Mouse (Mus musculus) splenic B cell, adult 2 months (primary cell): ENCODE measurements around the gene Rangrf.
A peak's percentile ranks its signal among the peaks of the same experiment; 100 is the strongest.
"Not testable (repeated sequence)": the region's sequence is repeated elsewhere in the genome, so short reads cannot be mapped to it uniquely, and the experiment has no call there.

Source experiments
- DNase-seq: peaks from one replicate; pipeline ENCODE4 v3.0.0-alpha.2; 2011; ENCODE audit warnings: low read depth, low spot score
- H3K27me3 ChIP-seq: 2 replicates; pipeline ENCODE4 v1.6.1; 2012; ENCODE audit warnings: mild to moderate bottlenecking, low read length, moderate library complexity, mixed read lengths; ENCODE audit not compliant: control insufficient read depth, poor library complexity, insufficient read depth, severe bottlenecking
- H3K36me3 ChIP-seq: 2 replicates; pipeline ENCODE4 v1.6.1; 2012; ENCODE audit warnings: mild to moderate bottlenecking, low read length, moderate library complexity, mixed read lengths; ENCODE audit not compliant: control insufficient read depth, poor library complexity, insufficient read depth, severe bottlenecking

The Rangrf gene

GRCm38 (mm10) chr11:68975085-68975484 is at the start of gene Rangrf:
Gene Rangrf, minus strand, starts transcription at chr11:68975185.
- Histone ChIP-seq H3K27me3 (no peaks in the 10 kb centered on the region), H3K36me3 (no peaks in the 10 kb centered on the region)
- no peak for DNase-seq

GRCm38 (mm10) chr11:69020691-69021090 is 45.7 kb upstream of the Rangrf start:
- no peak for DNase-seq
- Histone ChIP-seq H3K27me3 (no peaks in the 10 kb centered on the region), H3K36me3 (peaks cover 7% of the 10 kb centered on the region)

- Histone ChIP-seq H3K36me3 (no peaks in the 10 kb centered on the region), H3K27me3 (no peaks in the 10 kb centered on the region)
- no peak for DNase-seq
These were observed 41.8 kb upstream of the Rangrf start for GRCm38 (mm10) chr11:69016755-69017154.

- peak; percentile 94 for DNase-seq
- Histone ChIP-seq H3K36me3 (no peaks in the 10 kb centered on the region), H3K27me3 (no peaks in the 10 kb centered on the region)
These were observed 40.9 kb upstream of the Rangrf start, which contains the start of gene Ctc1 for GRCm38 (mm10) chr11:69015644-69016441. Gene Ctc1, plus strand, starts transcription at chr11:69015911.

- Histone ChIP-seq H3K36me3 (no peaks in the 10 kb centered on the region), H3K27me3 (no peaks in the 10 kb centered on the region)
- peak; percentile 90 for DNase-seq
These were observed 37.2 kb upstream of the Rangrf start for GRCm38 (mm10) chr11:69012071-69012601.

- not testable (repeated sequence) for H3K27me3 ChIP-seq, H3K36me3 ChIP-seq, DNase-seq
These were observed 36.5 kb upstream of the Rangrf start for GRCm38 (mm10) chr11:69011445-69011844.

- Histone ChIP-seq H3K36me3 (no peaks in the 10 kb centered on the region), H3K27me3 (no peaks in the 10 kb centered on the region)
- no peak for DNase-seq
These were observed 35.7 kb upstream of the Rangrf start for GRCm38 (mm10) chr11:69010400-69011323.

GRCm38 (mm10) chr11:69009508-69009907 is 34.5 kb upstream of the Rangrf start:
- DNase-seq, result no peak
- Histone ChIP-seq H3K27me3 (no peaks in the 10 kb centered on the region), H3K36me3 (no peaks in the 10 kb centered on the region)

GRCm38 (mm10) chr11:69008182-69009121 is 33.5 kb upstream of the Rangrf start, which contains the start of gene Pfas:
Gene Pfas, minus strand, starts transcription at chr11:69008460.
- H3K27me3 ChIP-seq, result no peaks in the 10 kb centered on the region
- peak; percentile 93 for DNase-seq
- H3K36me3 ChIP-seq, result no peaks in the 10 kb centered on the region

GRCm38 (mm10) chr11:69006575-69006974 is 31.6 kb upstream of the Rangrf start:
- not testable (repeated sequence) for DNase-seq, H3K36me3 ChIP-seq

GRCm38 (mm10) chr11:69005193-69005592 is 30.2 kb upstream of the Rangrf start:
- Histone ChIP-seq H3K27me3 (no peaks in the 10 kb centered on the region), H3K36me3 (peaks cover 7% of the 10 kb centered on the region)
- no peak for DNase-seq

More at GRCm38 (mm10) chr11:69006575-69006974, 31.6 kb upstream of the Rangrf start:
- not testable (repeated sequence) for H3K27me3 ChIP-seq

GRCm38 (mm10) chr11:69003592-69003991 is 28.6 kb upstream of the Rangrf start:
- peaks cover 13% of the 10 kb centered on the region for H3K36me3 ChIP-seq

GRCm38 (mm10) chr11:69002782-69003181 is 27.8 kb upstream of the Rangrf start:
- DNase-seq, H3K27me3 ChIP-seq: not testable (repeated sequence)
- peaks cover 17% of the 10 kb centered on the region for H3K36me3 ChIP-seq

More at GRCm38 (mm10) chr11:69003592-69003991, 28.6 kb upstream of the Rangrf start:
- no peaks in the 10 kb centered on the region for H3K27me3 ChIP-seq
- peak; percentile 12 for DNase-seq

- Histone ChIP-seq H3K27me3 (no peaks in the 10 kb centered on the region), H3K36me3 (peaks cover 27% of the 10 kb centered on the region)
- DNase-seq, result no peak
These were observed 22.1 kb upstream of the Rangrf start for GRCm38 (mm10) chr11:68997080-68997479.
